9 mouse cellular contexts compared by ENCODE assay signal in the genomic region with DNA sequence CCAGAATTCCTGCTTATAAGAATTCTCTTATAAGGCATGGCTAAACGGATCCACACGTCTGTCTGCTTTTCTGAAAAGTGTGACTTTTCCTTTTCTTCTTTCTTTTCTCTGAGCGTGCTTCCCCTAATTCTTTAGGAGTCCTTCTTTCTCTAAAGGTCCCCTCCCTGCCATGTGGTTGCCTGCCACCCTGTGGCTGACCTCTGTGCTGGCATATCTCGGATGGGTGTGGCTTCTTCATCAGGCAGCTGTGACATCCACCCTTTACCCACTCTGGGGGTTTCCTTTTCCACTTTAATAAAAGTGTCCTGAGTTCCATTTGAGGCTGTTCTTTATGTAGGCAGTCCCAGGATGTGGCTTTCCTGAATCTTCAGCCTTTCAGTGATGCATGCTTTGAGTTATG.
DNase-seq lines count a peak whose midpoint lies in the region; ATAC-seq and TF ChIP-seq lines count a peak whose summit lies in the region.
"Had no signal": no experiment of that assay in that cellular context is flagged by ENCODE, and none has a peak within 500 bp of the region (broad histone marks: within the 10 kb centered on the region; RNA-seq: fewer than 3 reads in every experiment).

No protein-coding gene starts in this region.

- no peak for ATAC-seq in midbrain, postnatal 0 days (ENCODE audit: low FRiP score)
- no peak for ATAC-seq in midbrain, embryonic 15.5 days (replicated peaks)

- no peak for TF ChIP-seq POLR2A in myocyte (IDR thresholded peaks at IDR 0.05; ENCODE audit: insufficient read length, low read depth)

- H3ac ChIP-seq in myocyte (ENCODE audit: control insufficient read depth, insufficient read length): no peak overlapping the region

- H3K4me2 ChIP-seq in midbrain, postnatal 0 days (ENCODE audit: low read depth, low read length, poor library complexity, severe bottlenecking): no peak overlapping the region
- H3K4me2 ChIP-seq in midbrain, embryonic 15.5 days: no peak overlapping the region
- H3K4me2 ChIP-seq in myocyte (ENCODE audit: low read depth): peak overlapping the region; percentile 28

- H3K36me3 ChIP-seq in midbrain, postnatal 0 days (ENCODE audit: insufficient read depth, low read length): no peaks in the 10 kb centered on the region
- no peaks in the 10 kb centered on the region for H3K36me3 ChIP-seq in midbrain, embryonic 15.5 days (replicated peaks)
- no peaks in the 10 kb centered on the region for H3K36me3 ChIP-seq in myocyte (ENCODE audit: control insufficient read depth, insufficient read depth)

- H3K9ac ChIP-seq in midbrain, postnatal 0 days (replicated peaks; ENCODE audit: low read length, poor library complexity, severe bottlenecking): no peak overlapping the region
- no peak overlapping the region for H3K9ac ChIP-seq in midbrain, embryonic 15.5 days

- intact Hi-C loops in heart, postnatal 14 days (cut with DNase I): no loop called here

- 62% methylated on average over 4 of the region's 4 CpGs for WGBS in midbrain, postnatal 0 days
- WGBS in midbrain, embryonic 15.5 days: 67% methylated on average over 4 of the region's 4 CpGs

- DNase-seq in heart, postnatal 14 days: peak; percentile 8 to 19
- DNase-seq in heart, adult 8-10 months (ENCODE audit: low spot score): no peak
- no peak for DNase-seq in midbrain, postnatal 0 days (ENCODE audit: low spot score)
- peak; percentile 42 for DNase-seq in adipocyte (ENCODE audit: low spot score)
- no peak for DNase-seq in cerebellum, postnatal 36 days
- no peak for DNase-seq in thymus, postnatal 25 days
- DNase-seq: kidney, adult 11 months had no signal

- TF ChIP-seq CTCF in midbrain, postnatal 0 days (IDR thresholded peaks at IDR 0.05): peak; percentile 43

- no peaks in the 10 kb centered on the region for H3K9me3 ChIP-seq in midbrain, postnatal 0 days (ENCODE audit: low read length)
- no peaks in the 10 kb centered on the region for H3K9me3 ChIP-seq in midbrain, embryonic 15.5 days

- no peaks in the 10 kb centered on the region for H3K79me2 ChIP-seq in myocyte (ENCODE audit: control insufficient read depth, insufficient read depth)

- H3K27me3 ChIP-seq in midbrain, postnatal 0 days (ENCODE audit: insufficient read depth, low read length): no peaks in the 10 kb centered on the region; the same call in 1 of the 2 replicates
- no peaks in the 10 kb centered on the region for H3K27me3 ChIP-seq in midbrain, embryonic 15.5 days (replicated peaks)
- H3K27me3 ChIP-seq in myocyte (ENCODE audit: control insufficient read depth, insufficient read depth, insufficient read length): no peaks in the 10 kb centered on the region

- no peak overlapping the region for H3K4me3 ChIP-seq in midbrain, postnatal 0 days (ENCODE audit: low read depth, low read length)
- no peak overlapping the region for H3K4me3 ChIP-seq in midbrain, embryonic 15.5 days
- H3K4me3 ChIP-seq in myocyte: no peak overlapping the region

- no peaks in the 10 kb centered on the region for H3K4me1 ChIP-seq in midbrain, postnatal 0 days (ENCODE audit: insufficient read depth, low read length)
- H3K4me1 ChIP-seq in midbrain, embryonic 15.5 days: 0 out of 2 replicates have a peak, but pooled peaks cover 2% of the 10 kb centered on the region

- no peak overlapping the region for H3K27ac ChIP-seq in midbrain, postnatal 0 days (ENCODE audit: low read depth, low read length)
- no peak overlapping the region for H3K27ac ChIP-seq in midbrain, embryonic 15.5 days

TF ChIP-seq in myocyte, 11 proteins besides CTCF, POLR2A, EP300 and RAD21:
- TF ChIP-seq MYOG (IDR thresholded peaks at IDR 0.05; ENCODE audit: control insufficient read depth in 1 of 3, insufficient read depth in 1 of 3, insufficient read length in 2 of 3, low read depth in 2 of 3) (peak in 1 of 3 experiments; percentile 65), SRF (IDR thresholded peaks at IDR 0.05; ENCODE audit: control insufficient read depth, insufficient read length, low read depth) (no peak), MAX (IDR thresholded peaks at IDR 0.05; ENCODE audit: low read depth) (no peak), MYOD1 (IDR thresholded peaks at IDR 0.05; ENCODE audit: control insufficient read depth in 1 of 3, insufficient read length in 2 of 3, low read depth in 2 of 3) (peak in 1 of 3 experiments; percentile 67), E2F4 (IDR thresholded peaks at IDR 0.05; ENCODE audit: insufficient read depth) (no peak), POLR2AphosphoS2 (IDR thresholded peaks at IDR 0.05; ENCODE audit: insufficient read length, low read depth) (no peak)
TF ChIP-seq in myocyte: peak in this region for 2.

Comparison
In these comparisons a context has a peak if more than half of its experiments do, and no peak if none do; other contexts are left out.
1. DNase-seq: peak in heart, postnatal 14 days (2 of 2) and adipocyte (single experiment); none in heart, adult 8-10 months (single experiment), midbrain, postnatal 0 days (single experiment), cerebellum, postnatal 36 days (0 of 2) and thymus, postnatal 25 days (single experiment).